Mouse (Mus musculus): ENCODE data around the gene Ireb2.
A peak's percentile ranks its signal among the peaks of the same experiment; 100 is the strongest.

DNA sequence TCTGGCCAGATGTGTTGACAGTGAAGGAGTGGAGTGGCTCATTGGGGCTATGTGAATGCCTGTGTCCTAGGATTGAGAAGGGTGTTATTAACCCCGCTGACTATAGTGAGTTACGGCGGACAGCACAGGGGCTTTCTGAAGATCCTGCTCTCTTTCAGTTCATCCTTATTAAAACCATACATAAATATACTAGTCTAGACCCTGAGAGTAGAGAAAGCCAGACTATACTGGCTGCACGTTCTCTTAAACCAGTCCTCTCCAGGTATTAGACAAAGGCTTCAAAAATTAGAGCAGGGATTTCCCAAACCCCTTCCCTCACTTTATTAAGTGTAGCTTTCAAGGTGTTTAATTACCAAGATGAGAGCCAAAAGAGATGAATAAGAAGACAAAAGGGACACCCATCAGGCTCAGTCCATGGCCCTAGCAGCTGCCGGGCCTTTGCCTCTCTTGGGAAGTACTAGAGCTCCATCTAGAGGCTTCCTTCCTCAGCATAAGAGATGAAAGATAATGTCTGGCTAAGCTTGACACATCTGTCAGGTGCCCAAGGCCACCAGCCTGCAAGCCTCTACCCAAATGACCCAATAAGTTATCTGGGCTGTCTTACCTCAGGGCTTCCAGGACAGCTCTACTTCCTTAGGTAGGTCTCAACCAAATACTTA lies 42.0 kb upstream of the Ireb2 start:
- TF ChIP-seq CTCF (IDR thresholded peaks at IDR 0.05; ENCODE audit: control insufficient read depth, insufficient read depth, low read length) (peak; percentile 48), POLR2A (IDR thresholded peaks at IDR 0.05; ENCODE audit: borderline replicate concordance, control insufficient read depth, low read depth, low read length) (no peak)

Data from bone marrow, adult 2 months (tissue).